Mouse (Mus musculus) gastrocnemius, postnatal 14 days (tissue): ENCODE data around the gene Hexim1. TPM values are rescaled to one million over a fixed set of nuclear protein-coding genes. Genes with fewer than 3 reads are reported as not detected.

ENCODE experiments used
- DNase-seq: peaks from one replicate; pipeline ENCODE4 v3.0.0; 2021; ENCODE audit warnings: mixed read lengths
- intact Hi-C: fragments of 180-260 bp; cut with DNase I; formaldehyde crosslinking; loops from one replicate; pipeline ENCODE4 v1.15.1; 2025; ENCODE audit warnings: low total_unique reads
- total RNA-seq, 2 experiments: library from RNA; stranded (reverse); gene quantifications; 2 replicates each; pipeline ENCODE4 v1.2.3; 2021

The Hexim1 gene
- total RNA-seq, 2 experiments from 2014 or later = 20.7 to 21.5 TPM

- DNase-seq = no peak
- intact Hi-C loops = no loop called here
Observed at GRCm38 (mm10) chr11:103095801-103096200, 20.2 kb upstream of the Hexim1 start.

GRCm38 (mm10) chr11:103096979-103097894 lies 18.8 kb upstream of the Hexim1 start:
- no peak for DNase-seq
- intact Hi-C loops = no loop called here

- intact Hi-C loops = no loop called here
- no peak for DNase-seq
Observed at GRCm38 (mm10) chr11:103098531-103099190, 17.4 kb upstream of the Hexim1 start.

GRCm38 (mm10) chr11:103099352-103099940 lies 16.6 kb upstream of the Hexim1 start:
- intact Hi-C loops = no loop called here
- no peak for DNase-seq

- no peak for DNase-seq
Observed at GRCm38 (mm10) chr11:103100361-103100760, 15.7 kb upstream of the Hexim1 start.

GRCm38 (mm10) chr11:103101481-103101865 lies 14.6 kb upstream of the Hexim1 start, which contains the start of the genes Plcd3 and Acbd4:
Gene Plcd3 (minus strand): TSS chr11:103101658.
Gene Acbd4 (plus strand): TSS chr11:103101682.
- intact Hi-C loops = loop anchor here (5.0 kb wide), 1 partner anchor 56 kb away; no protein-coding TSS in a partner anchor
- DNase-seq = peak; percentile 86

More at GRCm38 (mm10) chr11:103100361-103100760, 15.7 kb upstream of the Hexim1 start:
- intact Hi-C loops = loop anchor here (5.0 kb wide), 1 partner anchor 57 kb away; no protein-coding TSS in a partner anchor

- DNase-seq = peak; percentile 61
- intact Hi-C loops = loop anchor here (5.0 kb wide), 1 partner anchor 55 kb away; no protein-coding TSS in a partner anchor
Observed at GRCm38 (mm10) chr11:103101866-103102501, 14.0 kb upstream of the Hexim1 start.

GRCm38 (mm10) chr11:103102725-103103349 lies 13.2 kb upstream of the Hexim1 start:
- intact Hi-C loops = loop anchor here (5.0 kb wide), 1 partner anchor 54 kb away; no protein-coding TSS in a partner anchor
- peak; percentile 97 for DNase-seq

- intact Hi-C loops = loop anchor here (5.0 kb wide), 1 partner anchor 54 kb away; no protein-coding TSS in a partner anchor
- no peak for DNase-seq
Observed at GRCm38 (mm10) chr11:103103621-103104020, 12.4 kb upstream of the Hexim1 start.

- no peak for DNase-seq
- intact Hi-C loops = loop anchor here (5.0 kb wide), 1 partner anchor 53 kb away; no protein-coding TSS in a partner anchor
Observed at GRCm38 (mm10) chr11:103104469-103104868, 11.6 kb upstream of the Hexim1 start.

GRCm38 (mm10) chr11:103105180-103105725 lies 10.8 kb upstream of the Hexim1 start:
- DNase-seq = no peak
- intact Hi-C loops = no loop called here

GRCm38 (mm10) chr11:103105810-103106209 lies 10.2 kb upstream of the Hexim1 start:
- intact Hi-C loops = no loop called here
- no peak for DNase-seq

- intact Hi-C loops = no loop called here
Observed at GRCm38 (mm10) chr11:103106386-103106785, 9.6 kb upstream of the Hexim1 start.

GRCm38 (mm10) chr11:103111301-103111700 lies 4.7 kb upstream of the Hexim1 start:
- intact Hi-C loops = no loop called here
- DNase-seq = no peak

More at GRCm38 (mm10) chr11:103106386-103106785, 9.6 kb upstream of the Hexim1 start:
- DNase-seq = no peak

- DNase-seq = peak; percentile 83
- intact Hi-C loops = no loop called here
Observed at GRCm38 (mm10) chr11:103111881-103112551, 4.0 kb upstream of the Hexim1 start.

- DNase-seq = no peak
- intact Hi-C loops = no loop called here
Observed at GRCm38 (mm10) chr11:103112552-103112912, 3.5 kb upstream of the Hexim1 start.

- intact Hi-C loops = no loop called here
- DNase-seq = no peak
Observed at GRCm38 (mm10) chr11:103113005-103113404, 3.0 kb upstream of the Hexim1 start.

GRCm38 (mm10) chr11:103113771-103114170 lies 2.3 kb upstream of the Hexim1 start:
- no peak for DNase-seq
- intact Hi-C loops = no loop called here
